Mouse (Mus musculus): ENCODE results near the gene Setd4. TPM values are rescaled to one million over a fixed set of nuclear protein-coding genes. Genes with fewer than 3 reads are reported as not detected.

The Setd4 gene
- polyA plus RNA-seq, 1 experiment from 2014 or later = 10.3 TPM

DNA sequence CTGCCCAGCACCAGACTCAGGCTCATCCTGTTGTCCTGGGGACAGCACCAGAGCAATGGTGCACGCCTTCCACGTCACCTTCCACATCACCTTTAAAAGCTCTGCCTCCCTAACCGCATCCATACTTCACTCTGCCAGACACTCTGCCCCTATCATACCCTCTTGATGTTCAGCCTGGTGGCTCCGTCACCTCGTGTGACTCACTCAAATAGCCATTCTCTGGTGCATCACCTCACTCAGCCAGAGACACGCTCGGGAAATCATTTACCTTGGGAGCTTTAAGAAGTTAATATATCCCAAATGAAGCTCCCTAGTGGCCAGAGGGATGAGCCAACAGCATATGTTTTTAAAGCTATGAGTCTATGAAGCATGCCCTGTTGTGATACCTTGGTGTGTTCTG lies 7.1 kb downstream of the Setd4 start:
- Histone ChIP-seq H3K27me3 (ENCODE audit: control insufficient read depth, insufficient read depth, low read length) (no peaks in the 10 kb centered on the region), H3K4me1 (replicated peaks; ENCODE audit: control insufficient read depth, insufficient read depth, low read length) (no peaks in the 10 kb centered on the region), H3K4me3 (ENCODE audit: low read depth, low read length) (no peak overlapping the region), H3K4me2 (replicated peaks; ENCODE audit: low read depth, low read length) (no peak overlapping the region), H3K36me3 (ENCODE audit: control insufficient read depth, insufficient read depth, low read length) (no peaks in the 10 kb centered on the region), H3K27ac (ENCODE audit: low read depth, low read length) (no peak overlapping the region), H3K9ac (ENCODE audit: low read depth, low read length) (no peak overlapping the region), H3K9me3 (ENCODE audit: control insufficient read depth, low read length) (no peaks in the 10 kb centered on the region)
- ATAC-seq (ENCODE audit: low FRiP score) (no peak), DNase-seq (ENCODE audit: low spot score) (no peak)
- 88% methylated on average over 7 of the region's 7 CpGs for WGBS

DNA sequence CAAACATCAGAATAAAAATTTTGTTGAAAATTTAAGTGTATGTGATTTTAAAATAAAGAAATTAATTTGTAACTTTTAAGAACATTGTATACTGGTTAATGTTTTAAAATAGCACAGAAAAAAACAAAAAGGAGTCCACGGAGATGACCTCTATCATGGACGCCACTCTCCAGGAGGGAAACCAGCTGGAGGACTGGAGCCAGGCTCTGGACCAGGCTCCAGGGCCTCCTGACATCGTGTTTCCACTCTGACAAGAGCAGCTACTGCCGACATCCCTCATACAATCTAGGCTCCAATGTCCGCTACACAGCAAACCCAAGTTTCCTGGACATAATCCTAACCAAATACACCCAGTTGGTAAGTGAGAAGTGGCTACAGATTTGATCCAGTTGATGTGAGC lies 8.1 kb downstream of the Setd4 start:
- H3K4me1 ChIP-seq (replicated peaks; ENCODE audit: control insufficient read depth, insufficient read depth, low read length) = no peaks in the 10 kb centered on the region
- no peaks in the 10 kb centered on the region for H3K27me3 ChIP-seq (ENCODE audit: control insufficient read depth, insufficient read depth, low read length)
- no peak overlapping the region for H3K27ac ChIP-seq (ENCODE audit: low read depth, low read length)
- H3K9ac ChIP-seq (ENCODE audit: low read depth, low read length) = no peak overlapping the region
- no peak overlapping the region for H3K4me3 ChIP-seq (ENCODE audit: low read depth, low read length)
- WGBS = 93% methylated on average over 5 of the region's 5 CpGs
- H3K9me3 ChIP-seq (ENCODE audit: control insufficient read depth, low read length) = no peaks in the 10 kb centered on the region
- ATAC-seq (ENCODE audit: low FRiP score) (no peak), DNase-seq (ENCODE audit: low spot score) (no peak)
- H3K36me3 ChIP-seq (ENCODE audit: control insufficient read depth, insufficient read depth, low read length) = no peaks in the 10 kb centered on the region
- no peak overlapping the region for H3K4me2 ChIP-seq (replicated peaks; ENCODE audit: low read depth, low read length)

DNA sequence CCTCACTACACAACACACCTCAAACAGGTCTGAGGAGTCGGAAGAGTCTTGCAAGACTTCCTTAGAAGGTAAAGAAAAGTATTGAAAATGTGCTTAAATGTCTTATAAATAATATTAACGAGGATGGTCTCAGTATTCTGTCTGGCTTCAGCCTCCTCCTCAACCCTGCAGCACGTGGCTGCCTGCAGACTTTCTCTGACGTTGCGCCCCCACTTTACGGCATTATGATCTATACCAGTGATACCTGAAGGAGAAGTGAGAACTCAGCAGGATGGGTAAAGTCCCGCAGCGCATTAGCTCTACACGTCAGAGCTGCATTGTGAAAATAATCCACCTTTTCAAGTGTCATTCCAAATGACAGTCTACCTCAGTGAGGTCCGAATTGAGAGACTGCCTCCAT lies 9.4 kb downstream of the Setd4 start:
- WGBS = 94% methylated on average over 10 of the region's 10 CpGs
- Histone ChIP-seq H3K27me3 (ENCODE audit: control insufficient read depth, insufficient read depth, low read length) (no peaks in the 10 kb centered on the region), H3K4me3 (ENCODE audit: low read depth, low read length) (no peak overlapping the region), H3K4me2 (replicated peaks; ENCODE audit: low read depth, low read length) (no peak overlapping the region), H3K36me3 (ENCODE audit: control insufficient read depth, insufficient read depth, low read length) (no peaks in the 10 kb centered on the region), H3K9ac (ENCODE audit: low read depth, low read length) (no peak overlapping the region), H3K9me3 (ENCODE audit: control insufficient read depth, low read length) (no peaks in the 10 kb centered on the region), H3K27ac (ENCODE audit: low read depth, low read length) (no peak overlapping the region), H3K4me1 (replicated peaks; ENCODE audit: control insufficient read depth, insufficient read depth, low read length) (no peaks in the 10 kb centered on the region)
- no peak for ATAC-seq (ENCODE audit: low FRiP score)
- DNase-seq (ENCODE audit: low spot score) = no peak

DNA sequence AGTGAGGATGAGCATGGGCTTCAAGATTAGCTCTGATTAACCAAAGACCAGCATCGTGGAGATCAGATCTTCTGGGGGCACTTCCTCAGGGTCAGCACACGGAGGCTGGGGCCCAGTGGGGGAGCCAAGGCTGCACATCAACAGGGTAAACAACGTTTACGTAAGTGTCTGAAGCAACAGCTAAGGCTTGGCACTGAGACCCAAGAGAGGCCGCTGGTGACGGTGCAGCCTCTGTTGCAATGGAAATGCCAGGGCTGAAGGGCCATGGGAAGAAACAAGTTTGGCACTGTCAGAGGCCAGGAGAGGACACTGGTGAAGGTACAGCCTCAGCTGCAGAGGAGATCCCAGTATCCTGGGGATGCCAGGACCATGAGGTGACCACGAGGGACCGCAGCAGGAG lies 10.5 kb downstream of the Setd4 start:
- no peaks in the 10 kb centered on the region for H3K9me3 ChIP-seq (ENCODE audit: control insufficient read depth, low read length)
- H3K9ac ChIP-seq (ENCODE audit: low read depth, low read length) = no peak overlapping the region
- H3K4me1 ChIP-seq (replicated peaks; ENCODE audit: control insufficient read depth, insufficient read depth, low read length) = no peaks in the 10 kb centered on the region
- ATAC-seq (ENCODE audit: low FRiP score) = no peak
- H3K27me3 ChIP-seq (ENCODE audit: control insufficient read depth, insufficient read depth, low read length) = no peaks in the 10 kb centered on the region
- no peak for DNase-seq (ENCODE audit: low spot score)
- WGBS = 86% methylated on average over 8 of the region's 8 CpGs
- no peak overlapping the region for H3K27ac ChIP-seq (ENCODE audit: low read depth, low read length)
- H3K4me2 ChIP-seq (replicated peaks; ENCODE audit: low read depth, low read length) = no peak overlapping the region
- H3K36me3 ChIP-seq (ENCODE audit: control insufficient read depth, insufficient read depth, low read length) = no peaks in the 10 kb centered on the region
- no peak overlapping the region for H3K4me3 ChIP-seq (ENCODE audit: low read depth, low read length)

DNA sequence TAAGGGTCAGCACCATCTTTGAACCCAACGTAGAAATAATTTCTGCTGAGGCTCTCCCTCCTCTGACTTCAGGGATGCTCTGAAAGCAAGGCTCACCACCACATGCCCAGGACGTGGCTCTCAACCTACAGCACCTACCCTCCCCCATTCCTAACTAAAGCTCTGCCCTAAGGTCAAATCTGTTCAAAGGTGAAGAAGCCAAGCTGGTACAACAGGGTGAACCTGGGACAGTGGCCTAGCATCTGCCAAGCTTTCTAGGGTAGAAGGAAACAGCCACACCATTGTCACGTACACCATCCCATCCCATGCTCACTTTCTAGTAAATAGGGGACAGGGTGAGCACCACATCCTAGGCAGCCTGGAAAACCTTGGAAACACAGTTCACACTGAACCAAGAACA lies 11.2 kb downstream of the Setd4 start:
- H3K4me2 ChIP-seq (replicated peaks; ENCODE audit: low read depth, low read length) = no peak overlapping the region
- no peaks in the 10 kb centered on the region for H3K4me1 ChIP-seq (replicated peaks; ENCODE audit: control insufficient read depth, insufficient read depth, low read length)
- H3K9ac ChIP-seq (ENCODE audit: low read depth, low read length) = no peak overlapping the region
- no peak overlapping the region for H3K4me3 ChIP-seq (ENCODE audit: low read depth, low read length)
- ATAC-seq (ENCODE audit: low FRiP score) (no peak), DNase-seq (ENCODE audit: low spot score) (no peak)
- 88% methylated on average over 3 of the region's 3 CpGs for WGBS
- no peaks in the 10 kb centered on the region for H3K36me3 ChIP-seq (ENCODE audit: control insufficient read depth, insufficient read depth, low read length)
- H3K9me3 ChIP-seq (ENCODE audit: control insufficient read depth, low read length) = no peaks in the 10 kb centered on the region
- H3K27ac ChIP-seq (ENCODE audit: low read depth, low read length) = no peak overlapping the region
- no peaks in the 10 kb centered on the region for H3K27me3 ChIP-seq (ENCODE audit: control insufficient read depth, insufficient read depth, low read length)

DNA sequence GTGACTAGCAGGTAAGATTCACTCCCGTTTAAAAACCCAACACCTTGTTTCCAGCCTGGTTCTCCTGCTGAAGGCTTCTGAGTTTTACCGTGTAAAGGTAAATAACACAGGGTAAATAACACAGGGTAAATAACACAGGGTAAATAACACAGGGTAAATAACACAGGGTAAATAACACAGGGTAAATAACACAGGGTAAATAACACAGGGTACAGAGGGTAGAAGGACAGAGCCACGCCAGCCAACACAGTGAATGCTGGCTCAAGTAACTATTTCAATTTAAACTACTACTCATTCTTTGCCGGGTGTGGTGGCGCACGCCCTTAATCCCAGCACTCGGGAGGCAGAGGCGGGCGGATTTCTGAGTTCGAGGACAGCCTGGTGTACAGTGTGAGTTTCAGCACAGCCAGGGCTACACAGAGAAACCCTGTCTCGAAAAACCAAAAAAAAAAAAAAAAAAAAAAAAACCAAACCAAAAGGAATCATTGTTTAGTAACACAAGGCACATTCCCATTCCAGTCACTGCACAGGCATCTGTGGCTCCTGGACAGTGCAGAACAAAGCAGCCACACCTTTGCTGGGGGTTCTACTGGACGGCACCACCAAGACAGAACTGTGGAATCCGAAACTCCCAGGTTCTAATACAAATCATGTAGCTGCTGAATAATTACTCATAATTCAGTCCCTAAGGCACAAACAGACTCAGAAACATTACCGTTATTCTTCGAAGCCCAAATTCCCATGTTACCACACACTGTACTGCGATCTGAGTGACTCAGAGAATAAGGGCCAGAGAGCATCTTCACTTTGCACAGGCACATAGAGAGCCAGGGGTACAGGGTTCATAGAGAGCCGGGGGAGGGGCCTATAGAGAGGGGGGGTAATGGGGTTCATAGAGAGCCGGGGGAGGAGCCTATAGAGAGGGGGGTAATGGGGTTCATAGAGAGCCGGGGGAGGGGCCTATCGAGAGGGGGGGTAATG lies 12.1 kb downstream of the Setd4 start:
- no peak overlapping the region for H3K27ac ChIP-seq (ENCODE audit: low read depth, low read length)
- H3K9me3 ChIP-seq (ENCODE audit: control insufficient read depth, low read length) = no peaks in the 10 kb centered on the region
- no peak for ATAC-seq (ENCODE audit: low FRiP score)
- WGBS = 95% methylated on average over 20 of the region's 20 CpGs
- no peak overlapping the region for H3K9ac ChIP-seq (ENCODE audit: low read depth, low read length)
- no peaks in the 10 kb centered on the region for H3K27me3 ChIP-seq (ENCODE audit: control insufficient read depth, insufficient read depth, low read length)
- no peak overlapping the region for H3K4me3 ChIP-seq (ENCODE audit: low read depth, low read length)
- no peak overlapping the region for H3K4me2 ChIP-seq (replicated peaks; ENCODE audit: low read depth, low read length)
- no peaks in the 10 kb centered on the region for H3K4me1 ChIP-seq (replicated peaks; ENCODE audit: control insufficient read depth, insufficient read depth, low read length)
- DNase-seq (ENCODE audit: low spot score) = no peak
- no peaks in the 10 kb centered on the region for H3K36me3 ChIP-seq (ENCODE audit: control insufficient read depth, insufficient read depth, low read length)

DNA sequence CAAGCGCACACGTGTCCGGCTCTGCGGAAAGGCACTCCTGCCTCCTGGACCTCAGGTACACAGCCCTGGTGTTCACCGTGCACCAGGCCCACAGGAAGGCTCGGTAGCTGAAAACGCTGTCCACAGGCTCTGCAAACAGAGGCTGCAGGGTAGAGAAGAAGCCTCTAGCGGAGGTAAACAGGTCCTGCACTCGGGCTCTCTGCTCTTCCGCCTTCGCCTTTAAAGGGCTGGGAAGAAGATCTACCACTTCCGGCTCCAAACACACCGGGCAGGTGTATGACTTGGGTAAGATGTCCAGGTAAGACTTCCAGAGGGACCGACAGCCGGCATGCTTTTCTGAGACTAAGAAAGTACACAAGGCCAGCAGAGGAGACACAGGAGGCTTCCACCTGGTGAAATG lies 12.9 kb downstream of the Setd4 start:
- WGBS = 93% methylated on average over 15 of the region's 15 CpGs
- no peaks in the 10 kb centered on the region for H3K4me1 ChIP-seq (replicated peaks; ENCODE audit: control insufficient read depth, insufficient read depth, low read length)
- no peak overlapping the region for H3K27ac ChIP-seq (ENCODE audit: low read depth, low read length)
- no peaks in the 10 kb centered on the region for H3K36me3 ChIP-seq (ENCODE audit: control insufficient read depth, insufficient read depth, low read length)
- H3K4me3 ChIP-seq (ENCODE audit: low read depth, low read length) = no peak overlapping the region
- ATAC-seq (ENCODE audit: low FRiP score) (no peak), DNase-seq (ENCODE audit: low spot score) (no peak)
- no peaks in the 10 kb centered on the region for H3K9me3 ChIP-seq (ENCODE audit: control insufficient read depth, low read length)
- no peak overlapping the region for H3K4me2 ChIP-seq (replicated peaks; ENCODE audit: low read depth, low read length)
- no peaks in the 10 kb centered on the region for H3K27me3 ChIP-seq (ENCODE audit: control insufficient read depth, insufficient read depth, low read length)
- no peak overlapping the region for H3K9ac ChIP-seq (ENCODE audit: low read depth, low read length)

DNA sequence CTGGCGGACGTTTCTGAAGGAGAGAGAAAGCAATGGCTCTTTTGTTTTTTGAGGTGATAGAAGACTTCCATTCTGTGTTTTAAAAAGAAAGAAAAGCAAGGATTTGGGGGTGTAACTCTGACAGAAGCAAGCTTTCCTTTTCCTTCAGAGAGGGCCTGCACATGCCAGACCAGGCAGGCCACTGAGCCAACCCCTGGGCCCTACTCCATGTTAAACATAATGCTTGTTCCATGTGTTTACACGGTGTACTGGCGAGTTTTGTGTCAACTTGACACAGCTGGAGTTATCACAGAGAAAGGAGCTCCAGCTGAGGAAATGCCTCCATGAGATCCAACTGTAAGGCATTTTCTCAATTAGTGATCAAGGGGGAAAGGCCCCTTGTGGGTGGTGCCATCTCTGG lies 15.6 kb downstream of the Setd4 start:
- ATAC-seq (ENCODE audit: low FRiP score) (no peak), DNase-seq (ENCODE audit: low spot score) (no peak)
- Histone ChIP-seq H3K27ac (ENCODE audit: low read depth, low read length) (no peak overlapping the region), H3K9ac (ENCODE audit: low read depth, low read length) (no peak overlapping the region), H3K4me3 (ENCODE audit: low read depth, low read length) (no peak overlapping the region), H3K4me2 (replicated peaks; ENCODE audit: low read depth, low read length) (no peak overlapping the region), H3K36me3 (ENCODE audit: control insufficient read depth, insufficient read depth, low read length) (no peaks in the 10 kb centered on the region), H3K27me3 (ENCODE audit: control insufficient read depth, insufficient read depth, low read length) (no peaks in the 10 kb centered on the region), H3K4me1 (replicated peaks; ENCODE audit: control insufficient read depth, insufficient read depth, low read length) (no peaks in the 10 kb centered on the region), H3K9me3 (ENCODE audit: control insufficient read depth, low read length) (no peaks in the 10 kb centered on the region)
- WGBS = 62% methylated on average over 4 of the region's 4 CpGs

DNA sequence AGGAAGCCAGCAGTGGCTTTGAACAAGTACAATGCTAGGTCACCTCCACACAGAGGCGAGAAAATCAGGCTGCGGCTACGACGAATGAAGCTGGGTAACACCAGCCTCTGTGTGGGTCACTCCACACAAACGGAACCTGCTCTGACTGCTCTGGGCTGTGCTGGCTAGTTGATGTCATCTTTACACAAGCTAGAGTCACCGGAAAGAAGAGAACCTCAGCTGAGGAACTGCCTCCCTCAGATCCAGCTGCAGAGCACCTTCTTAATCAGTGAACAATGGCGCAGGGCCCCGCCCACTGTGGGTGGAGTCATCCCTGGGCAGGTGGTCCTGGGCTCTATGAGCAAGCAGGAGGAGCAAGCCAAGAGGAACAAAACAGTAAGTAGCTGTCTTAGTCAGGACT lies 17.5 kb downstream of the Setd4 start:
- ATAC-seq (ENCODE audit: low FRiP score) (no peak), DNase-seq (ENCODE audit: low spot score) (no peak)
- no peaks in the 10 kb centered on the region for H3K4me1 ChIP-seq (replicated peaks; ENCODE audit: control insufficient read depth, insufficient read depth, low read length)
- H3K4me2 ChIP-seq (replicated peaks; ENCODE audit: low read depth, low read length) = no peak overlapping the region
- no peaks in the 10 kb centered on the region for H3K36me3 ChIP-seq (ENCODE audit: control insufficient read depth, insufficient read depth, low read length)
- no peaks in the 10 kb centered on the region for H3K27me3 ChIP-seq (ENCODE audit: control insufficient read depth, insufficient read depth, low read length)
- no peak overlapping the region for H3K9ac ChIP-seq (ENCODE audit: low read depth, low read length)
- no peak overlapping the region for H3K4me3 ChIP-seq (ENCODE audit: low read depth, low read length)
- no peak overlapping the region for H3K27ac ChIP-seq (ENCODE audit: low read depth, low read length)
- H3K9me3 ChIP-seq (ENCODE audit: control insufficient read depth, low read length) = no peaks in the 10 kb centered on the region
- 70% methylated on average over 8 of the region's 8 CpGs for WGBS

Data from hindbrain, embryonic 11.5 days (tissue).